8 mouse cellular contexts compared by ENCODE assay signal in the genomic region with DNA sequence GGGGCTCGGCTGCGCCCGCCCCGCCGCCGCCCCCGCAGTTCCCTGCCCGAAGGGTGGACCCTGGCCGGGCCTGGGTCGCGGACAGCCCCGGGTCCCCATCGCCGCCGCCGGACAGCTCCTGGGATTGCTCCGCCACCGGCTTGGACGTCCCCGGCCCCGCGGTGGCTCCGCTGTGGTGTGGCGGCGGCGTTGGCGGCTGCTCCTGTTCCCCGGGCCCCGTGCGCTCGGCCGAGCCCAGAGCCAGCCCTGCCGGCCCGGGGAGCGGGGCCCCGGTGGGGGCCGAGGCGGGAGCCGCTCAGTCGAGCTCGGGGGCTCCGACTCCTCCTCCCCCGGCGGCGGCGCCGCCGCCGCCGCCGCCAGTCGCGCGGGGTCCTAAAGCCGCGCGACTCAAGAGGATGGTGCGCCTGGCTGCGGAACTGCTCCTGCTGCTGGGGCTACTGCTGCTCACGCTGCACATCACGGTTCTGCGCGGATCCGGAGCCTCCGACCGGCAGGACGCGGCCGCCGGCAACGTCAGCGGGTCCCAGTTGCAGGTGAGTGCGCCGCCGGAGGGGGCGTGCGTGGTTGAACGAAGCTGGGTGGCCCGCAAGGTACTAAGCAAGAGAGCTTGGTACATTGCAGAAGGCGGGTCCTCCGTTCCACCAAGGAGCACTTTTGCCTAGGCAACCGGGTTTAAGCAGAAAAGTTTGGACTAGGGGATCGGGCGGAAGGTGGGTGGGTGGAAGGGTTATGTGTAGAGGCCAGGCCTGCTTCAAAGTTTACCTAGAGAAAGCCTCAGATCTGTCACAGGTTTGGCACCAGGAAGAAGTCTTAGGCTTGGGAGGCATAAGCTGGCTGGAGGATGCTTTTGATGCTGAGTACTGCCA. TPM values are rescaled to one million over a fixed set of nuclear protein-coding genes. Genes with fewer than 3 reads are reported as not detected.
DNase-seq lines count a peak whose midpoint lies in the region; ATAC-seq and TF ChIP-seq lines count a peak whose summit lies in the region.

No protein-coding gene starts in this region.

- TF ChIP-seq POLR2A in liver, adult 2 months (IDR thresholded peaks at IDR 0.05; ENCODE audit: extremely low read depth, insufficient read depth, low read length), result no peak

- no peak for TF ChIP-seq CTCF in E14TG2a.4 (conservative IDR thresholded peaks at IDR 0.05; ENCODE audit: low read length)
- TF ChIP-seq CTCF in liver, adult 2 months (IDR thresholded peaks at IDR 0.05; ENCODE audit: low read depth, low read length), result no peak

- peaks cover 59% of the 10 kb centered on the region for H3K27me3 ChIP-seq in E14TG2a.4 (ENCODE audit: insufficient read depth, low read length)
- H3K27me3 ChIP-seq in forebrain, embryonic 12.5 days, result peaks cover 51% of the 10 kb centered on the region
- peaks cover 18% of the 10 kb centered on the region for H3K27me3 ChIP-seq in heart, embryonic 14.5 days (ENCODE audit: control insufficient read depth, insufficient read depth, low read length)
- peaks cover 9% of the 10 kb centered on the region for H3K27me3 ChIP-seq in kidney, embryonic 16.5 days (ENCODE audit: insufficient read depth, low read length)
- peaks cover 21% of the 10 kb centered on the region for H3K27me3 ChIP-seq in liver, adult 2 months (ENCODE audit: control insufficient read depth, insufficient read depth, low read length)
- H3K27me3 ChIP-seq in neural tube, embryonic 11.5 days (ENCODE audit: control insufficient read depth, insufficient read depth, low read length), result no peaks in the 10 kb centered on the region

- peak overlapping the region; percentile 78 for H3K9ac ChIP-seq in forebrain, embryonic 12.5 days
- peak overlapping the region; percentile 79 for H3K9ac ChIP-seq in heart, embryonic 14.5 days (ENCODE audit: low read length)
- H3K9ac ChIP-seq in kidney, embryonic 16.5 days (replicated peaks; ENCODE audit: low read length), result peak overlapping the region; percentile 82
- H3K9ac ChIP-seq in liver, adult 2 months (ENCODE audit: low read depth, low read length), result peak overlapping the region; percentile 45; the same call in 1 of the 2 replicates
- H3K9ac ChIP-seq in neural tube, embryonic 11.5 days (ENCODE audit: low read length), result peak overlapping the region; percentile 86

- no peaks in the 10 kb centered on the region for H3K36me3 ChIP-seq in E14TG2a.4 (ENCODE audit: insufficient read depth, low read length)
- no peaks in the 10 kb centered on the region for H3K36me3 ChIP-seq in forebrain, embryonic 12.5 days (replicated peaks)
- H3K36me3 ChIP-seq in heart, embryonic 14.5 days (ENCODE audit: control insufficient read depth, insufficient read depth, low read length), result no peaks in the 10 kb centered on the region
- no peaks in the 10 kb centered on the region for H3K36me3 ChIP-seq in kidney, embryonic 16.5 days (ENCODE audit: insufficient read depth, low read length)
- no peaks in the 10 kb centered on the region for H3K36me3 ChIP-seq in liver, adult 2 months (ENCODE audit: control insufficient read depth, insufficient read depth, low read length)
- H3K36me3 ChIP-seq in neural tube, embryonic 11.5 days (ENCODE audit: control insufficient read depth, insufficient read depth, low read length), result no peaks in the 10 kb centered on the region

- WGBS in forebrain, embryonic 12.5 days, result under 1% methylated on average over 59 of the region's 84 CpGs
- WGBS in heart, embryonic 14.5 days, result under 1% methylated on average over 75 of the region's 84 CpGs
- WGBS in kidney, embryonic 16.5 days, result under 1% methylated on average over 45 of the region's 84 CpGs
- WGBS in liver, adult 2 months, result 2% methylated on average over 82 of the region's 84 CpGs
- WGBS in neural tube, embryonic 11.5 days, result under 1% methylated on average over 67 of the region's 84 CpGs

- H3K9me3 ChIP-seq in E14TG2a.4 (ENCODE audit: low read length), result no peaks in the 10 kb centered on the region
- no peaks in the 10 kb centered on the region for H3K9me3 ChIP-seq in forebrain, embryonic 12.5 days
- no peaks in the 10 kb centered on the region for H3K9me3 ChIP-seq in heart, embryonic 14.5 days (ENCODE audit: control insufficient read depth, low read length)
- no peaks in the 10 kb centered on the region for H3K9me3 ChIP-seq in kidney, embryonic 16.5 days (ENCODE audit: low read length)
- H3K9me3 ChIP-seq in neural tube, embryonic 11.5 days (ENCODE audit: control insufficient read depth, low read length), result no peaks in the 10 kb centered on the region

- H3K4me1 ChIP-seq in E14TG2a.4 (replicated peaks; ENCODE audit: low read depth, low read length), result peaks cover 15% of the 10 kb centered on the region
- H3K4me1 ChIP-seq in brown adipose tissue, adult 24 weeks (ENCODE audit: control insufficient read depth, insufficient read depth, insufficient read length, low read length), result peaks cover 2% of the 10 kb centered on the region; the same call in 1 of the 2 replicates
- H3K4me1 ChIP-seq in forebrain, embryonic 12.5 days, result peaks cover 21% of the 10 kb centered on the region
- peaks cover 0 to 6% of the 10 kb centered on the region in 2 experiments; a peak in 3 of 4 replicates for H3K4me1 ChIP-seq in heart, embryonic 14.5 days (ENCODE audit: control insufficient read depth in 2 of 2, insufficient read depth in 2 of 2, low read length in 2 of 2)
- H3K4me1 ChIP-seq in kidney, embryonic 16.5 days (ENCODE audit: insufficient read depth, low read length), result peaks cover 20% of the 10 kb centered on the region; the same call in 1 of the 2 replicates
- H3K4me1 ChIP-seq in liver, adult 2 months (ENCODE audit: control insufficient read depth, insufficient read depth, low read length), result no peaks in the 10 kb centered on the region; the same call in 1 of the 2 replicates
- H3K4me1 ChIP-seq in neural tube, embryonic 11.5 days (ENCODE audit: control insufficient read depth, insufficient read depth, low read length), result 0 out of 2 replicates have a peak, but pooled peaks cover 2% of the 10 kb centered on the region

- H3K4me3 ChIP-seq in E14TG2a.4 (replicated peaks; ENCODE audit: low read length), result peak overlapping the region; percentile 91
- peak overlapping the region; percentile 88 for H3K4me3 ChIP-seq in brown adipose tissue, adult 24 weeks (ENCODE audit: insufficient read depth, low read depth, low read length)
- peak overlapping the region; percentile 66 for H3K4me3 ChIP-seq in forebrain, embryonic 12.5 days (replicated peaks)
- H3K4me3 ChIP-seq in heart, embryonic 14.5 days (ENCODE audit: control insufficient read depth in 1 of 2, insufficient read depth in 1 of 2, low read depth in 1 of 2, low read length in 2 of 2), result peak overlapping the region; percentile 73 to 84
- H3K4me3 ChIP-seq in kidney, embryonic 16.5 days (ENCODE audit: low read length), result peak overlapping the region; percentile 72
- H3K4me3 ChIP-seq in liver, adult 2 months (ENCODE audit: insufficient read depth, low read depth, low read length), result peak overlapping the region; percentile 48; the same call in 1 of the 2 replicates
- H3K4me3 ChIP-seq in neural tube, embryonic 11.5 days (ENCODE audit: low read depth, low read length), result peak overlapping the region; percentile 90

- no peak for DNase-seq in liver, adult 2 months (ENCODE audit: extremely low read depth, low read depth, low spot score)
- DNase-seq in neural tube, embryonic 11.5 days (ENCODE audit: low spot score), result peak; percentile 86
- DNase-seq in thymus, postnatal 36 days, result peak; percentile 10 to 12

- no peaks in the 10 kb centered on the region for H3K79me2 ChIP-seq in liver, adult 2 months (ENCODE audit: control insufficient read depth, insufficient read depth, low read length)

- H3K27ac ChIP-seq in brown adipose tissue, adult 24 weeks (replicated peaks; ENCODE audit: low read depth, low read length), result no peak overlapping the region
- H3K27ac ChIP-seq in forebrain, embryonic 12.5 days, result peak overlapping the region; percentile 70
- H3K27ac ChIP-seq in heart, embryonic 14.5 days (replicated peaks in 1 of 2; ENCODE audit: control insufficient read depth in 1 of 2, insufficient read depth in 1 of 2, low read depth in 2 of 2, low read length in 2 of 2), result peak overlapping the region in 1 of 2 experiments; percentile 45; a peak in 1 of 4 replicates
- H3K27ac ChIP-seq in kidney, embryonic 16.5 days (ENCODE audit: low read length), result peak overlapping the region; percentile 75
- no peak overlapping the region for H3K27ac ChIP-seq in liver, adult 2 months (replicated peaks; ENCODE audit: insufficient read depth, low read depth, low read length)
- H3K27ac ChIP-seq in neural tube, embryonic 11.5 days (ENCODE audit: low read depth, low read length), result peak overlapping the region; percentile 79

- peak; percentile 89 for ATAC-seq in forebrain, embryonic 12.5 days (ENCODE audit: low FRiP score)
- peak; percentile 86 for ATAC-seq in heart, embryonic 14.5 days (ENCODE audit: insufficient number of reproducible peaks, insufficient read depth, low FRiP score, low read depth)
- ATAC-seq in kidney, embryonic 16.5 days (ENCODE audit: low FRiP score, low TSS enrichment), result peak; percentile 86
- peak; percentile 84 for ATAC-seq in neural tube, embryonic 11.5 days (ENCODE audit: insufficient read depth, low FRiP score, low TSS enrichment)

- peak overlapping the region; percentile 100 for H3K4me2 ChIP-seq in forebrain, embryonic 12.5 days
- peak overlapping the region; percentile 97 for H3K4me2 ChIP-seq in heart, embryonic 14.5 days (ENCODE audit: low read length)
- H3K4me2 ChIP-seq in kidney, embryonic 16.5 days (replicated peaks; ENCODE audit: low read depth, low read length), result peak overlapping the region; percentile 100
- H3K4me2 ChIP-seq in neural tube, embryonic 11.5 days (ENCODE audit: low read depth), result peak overlapping the region; percentile 100

RNA-seq across cellular contexts. Expression of a gene that starts 0.5 kb away (rescaled TPM):
- polyA plus RNA-seq in brown adipose tissue, adult 24 weeks (2012; ENCODE audit: insufficient read depth, insufficient read length, missing spikeins), result 2.0 and 2.7 TPM in 2 replicates
- polyA plus RNA-seq in forebrain, embryonic 12.5 days (2016; fragmentation: Nextera tagmentation; extraction: Ambion mirVana), result 0.18 and 0.28 TPM in 2 replicates
- polyA plus RNA-seq in heart, embryonic 14.5 days (2014; fragmentation: Nextera tagmentation; extraction: Ambion mirVana), result 0.22 and 0.41 TPM in 2 replicates
- polyA plus RNA-seq in kidney, embryonic 16.5 days (2015; fragmentation: Nextera tagmentation; extraction: Ambion mirVana), result 3.5 TPM in 2 replicates
- 0.07 TPM in 1 of 2 replicates, not detected in the other for total RNA-seq in liver, adult 2 months (2014; rRNA removed)
- polyA plus RNA-seq in liver, adult 2 months (2012; rRNA removed), result 0.02 and 0.15 TPM in 2 replicates
- polyA plus RNA-seq in neural tube, embryonic 11.5 days (2014; fragmentation: Nextera tagmentation; extraction: Ambion mirVana), result 2.0 and 2.6 TPM in 2 replicates

Comparison
In these comparisons a context has a peak if more than half of its experiments do, and no peak if none do; other contexts are left out.
1. H3K27ac ChIP-seq: peak in forebrain, embryonic 12.5 days (single experiment), kidney, embryonic 16.5 days (single experiment) and neural tube, embryonic 11.5 days (single experiment); none in brown adipose tissue, adult 24 weeks (single experiment) and liver, adult 2 months (single experiment).
2. Peak in every context shown above with its lines, with median percentiles within 50 percentile points of each other: H3K4me3 ChIP-seq, ATAC-seq, H3K4me2 ChIP-seq and H3K9ac ChIP-seq.